ENCODE assay signal across 8 mouse cellular contexts in the genomic region with DNA sequence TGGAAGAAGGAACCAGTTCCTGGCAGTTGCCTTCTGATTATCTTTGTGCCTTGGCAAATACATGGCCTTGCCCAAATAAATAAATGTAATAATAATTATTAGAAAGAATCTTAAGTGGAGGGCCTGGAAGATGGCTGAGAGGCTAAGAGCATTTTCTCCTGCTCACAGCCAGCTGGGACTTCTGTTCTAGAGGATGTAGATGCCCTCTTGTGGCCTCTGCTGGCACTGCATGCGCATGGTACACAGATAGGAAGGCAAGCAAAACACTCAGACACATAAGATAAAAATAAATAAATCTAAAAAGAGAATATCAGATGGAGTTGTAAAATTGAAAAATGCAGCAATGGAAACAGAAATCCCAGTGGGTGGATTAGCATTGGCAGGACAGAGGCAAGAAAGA. TPM values are rescaled to one million over a fixed set of nuclear protein-coding genes. Genes with fewer than 3 reads are reported as not detected.
DNase-seq lines count a peak whose midpoint lies in the region; ATAC-seq and TF ChIP-seq lines count a peak whose summit lies in the region.

No protein-coding gene starts in this region.

- H3K27ac ChIP-seq in heart, embryonic 11.5 days (ENCODE audit: low read depth, low read length) = no peak overlapping the region
- no peak overlapping the region for H3K27ac ChIP-seq in forebrain, postnatal 0 days (ENCODE audit: low read depth, low read length)
- no peak overlapping the region for H3K27ac ChIP-seq in hindbrain, embryonic 16.5 days (ENCODE audit: low read depth, low read length)

- H3K4me3 ChIP-seq in heart, embryonic 11.5 days (ENCODE audit: low read depth, low read length) = no peak overlapping the region
- no peak overlapping the region for H3K4me3 ChIP-seq in forebrain, postnatal 0 days (ENCODE audit: low read depth, low read length)
- no peak overlapping the region for H3K4me3 ChIP-seq in hindbrain, embryonic 16.5 days (ENCODE audit: low read length)

- no peak overlapping the region for H3K9ac ChIP-seq in heart, embryonic 11.5 days (ENCODE audit: low read depth, low read length)
- no peak overlapping the region for H3K9ac ChIP-seq in forebrain, postnatal 0 days
- H3K9ac ChIP-seq in hindbrain, embryonic 16.5 days (ENCODE audit: low read depth, low read length) = no peak overlapping the region

- no peaks in the 10 kb centered on the region for H3K9me3 ChIP-seq in heart, embryonic 11.5 days (replicated peaks; ENCODE audit: control insufficient read depth, low read length)
- H3K9me3 ChIP-seq in forebrain, postnatal 0 days (ENCODE audit: low read length) = no peaks in the 10 kb centered on the region
- no peaks in the 10 kb centered on the region for H3K9me3 ChIP-seq in hindbrain, embryonic 16.5 days (ENCODE audit: control insufficient read depth, low read length)

- H3K4me1 ChIP-seq in heart, embryonic 11.5 days (ENCODE audit: control insufficient read depth, insufficient read depth, low read length) = no peaks in the 10 kb centered on the region
- no peaks in the 10 kb centered on the region for H3K4me1 ChIP-seq in forebrain, postnatal 0 days (ENCODE audit: insufficient read depth)
- no peaks in the 10 kb centered on the region for H3K4me1 ChIP-seq in hindbrain, embryonic 16.5 days (ENCODE audit: control insufficient read depth, insufficient read depth, low read depth, low read length)

- H3K27me3 ChIP-seq in heart, embryonic 11.5 days (ENCODE audit: control insufficient read depth, insufficient read depth, low read length) = no peaks in the 10 kb centered on the region
- no peaks in the 10 kb centered on the region for H3K27me3 ChIP-seq in forebrain, postnatal 0 days (ENCODE audit: insufficient read depth, low read length)
- no peaks in the 10 kb centered on the region for H3K27me3 ChIP-seq in hindbrain, embryonic 16.5 days (replicated peaks; ENCODE audit: control insufficient read depth, insufficient read depth, low read length)

- ATAC-seq in heart, embryonic 11.5 days (replicated peaks; ENCODE audit: insufficient number of reproducible peaks, low FRiP score, low TSS enrichment) = no peak
- peak; percentile 90 for ATAC-seq in forebrain, postnatal 0 days
- peak; percentile 85 for ATAC-seq in hindbrain, embryonic 16.5 days

- H3K4me2 ChIP-seq in heart, embryonic 11.5 days = no peak overlapping the region
- no peak overlapping the region for H3K4me2 ChIP-seq in forebrain, postnatal 0 days (ENCODE audit: low read depth)
- no peak overlapping the region for H3K4me2 ChIP-seq in hindbrain, embryonic 16.5 days (ENCODE audit: low read length)

- intact Hi-C loops in left cerebral cortex, postnatal 14 days (cut with DNase I) = loop anchor here (5.0 kb wide), 2 partner anchors 113 to 138 kb away; no protein-coding TSS in a partner anchor

- DNase-seq in heart, adult 11 months = peak; percentile 96
- DNase-seq in cerebellum, adult 11-12 months = peak; percentile 70
- DNase-seq in forebrain, postnatal 0 days = peak; percentile 91
- peak; percentile 96 to 97 for DNase-seq in left cerebral cortex, postnatal 14 days (ENCODE audit: low spot score in 2 of 2)
- peak; percentile 37 to 57 for DNase-seq in monocyte, adult 2 months (ENCODE audit: low read depth in 1 of 2, low spot score in 2 of 2)
- peak; percentile 62 to 75 for DNase-seq in spleen, postnatal 14 days (ENCODE audit: low spot score in 2 of 2)

- WGBS in heart, embryonic 11.5 days (ENCODE audit: insufficient replicate concordance) = 8% methylated on average over 1 of the region's 1 CpGs
- WGBS in forebrain, postnatal 0 days = 3% methylated on average over 1 of the region's 1 CpGs
- WGBS in hindbrain, embryonic 16.5 days = 5% methylated on average over 1 of the region's 1 CpGs

- 0 out of 2 replicates have a peak, but pooled peaks cover 2% of the 10 kb centered on the region for H3K36me3 ChIP-seq in heart, embryonic 11.5 days (ENCODE audit: control insufficient read depth, insufficient read depth, low read length)
- H3K36me3 ChIP-seq in forebrain, postnatal 0 days (ENCODE audit: insufficient read depth) = peaks cover 10% of the 10 kb centered on the region; the same call in 1 of the 2 replicates
- no peaks in the 10 kb centered on the region; the same call in 1 of the 2 replicates for H3K36me3 ChIP-seq in hindbrain, embryonic 16.5 days (ENCODE audit: control insufficient read depth, insufficient read depth, low read length)

- TF ChIP-seq CTCF in forebrain, postnatal 0 days (IDR thresholded peaks at IDR 0.05; ENCODE audit: low read depth) = peak; percentile 90

RNA-seq across cellular contexts. Expression of gene Atrn, which starts 44.3 kb away (rescaled TPM):
- 6.5 and 8.0 TPM in 2 replicates for polyA plus RNA-seq in heart, embryonic 11.5 days (2014; fragmentation: Nextera tagmentation; extraction: Ambion mirVana)
- total RNA-seq in forebrain, postnatal 0 days (2014; rRNA removed) = 61.2 and 80.3 TPM in 2 replicates
- 9.1 and 11.4 TPM in 2 replicates for polyA plus RNA-seq in forebrain, postnatal 0 days (2015; fragmentation: Nextera tagmentation; extraction: Ambion mirVana)
- 12.0 and 13.1 TPM in 2 replicates for polyA plus RNA-seq in hindbrain, embryonic 16.5 days (2015; fragmentation: Nextera tagmentation; extraction: Ambion mirVana)
- 100 to 1,000 TPM; 121 to 126 TPM for total RNA-seq in left cerebral cortex, postnatal 14 days (2021)

RNA-seq across cellular contexts. Expression of gene 4930402H24Rik, which starts 44.3 kb away (rescaled TPM):
- 47.8 and 48.6 TPM in 2 replicates for polyA plus RNA-seq in heart, embryonic 11.5 days (2014; fragmentation: Nextera tagmentation; extraction: Ambion mirVana)
- 88.5 and 97.9 TPM in 2 replicates for total RNA-seq in forebrain, postnatal 0 days (2014; rRNA removed)
- 31.3 and 49.2 TPM in 2 replicates for polyA plus RNA-seq in forebrain, postnatal 0 days (2015; fragmentation: Nextera tagmentation; extraction: Ambion mirVana)
- polyA plus RNA-seq in hindbrain, embryonic 16.5 days (2015; fragmentation: Nextera tagmentation; extraction: Ambion mirVana) = 78.7 and 92.5 TPM in 2 replicates
- 10 to 100 TPM; 72.1 to 81.2 TPM for total RNA-seq in left cerebral cortex, postnatal 14 days (2021)
